Mouse (Mus musculus) intestine, embryonic 16.5 days (tissue): Measurements from ENCODE around the gene Fosl1. TPM values are rescaled to one million over a fixed set of nuclear protein-coding genes. Genes with fewer than 3 reads are reported as not detected.
"Not testable (repeated sequence)": the region's sequence is repeated elsewhere in the genome, so short reads cannot be mapped to it uniquely, and the experiment has no call there.

Experiments
- ATAC-seq: fragments of 200-750 bp; cut with Nextera tagmentation; 2 replicates; pipeline ENCODE4 v1.8.0; 2017; ENCODE audit warnings: moderate TSS enrichment, moderate library complexity
- H3K27ac ChIP-seq: fragments of 300-500 bp; sonication (generic); 2 replicates; pipeline ENCODE4 v1.5.1; 2014; ENCODE audit warnings: mild to moderate bottlenecking, low read length
- H3K27me3 ChIP-seq: fragments of 300-500 bp; sonication (generic); replicated peaks from 2 replicates; pipeline ENCODE4 v1.6.1; 2014; ENCODE audit warnings: low read length, control low read depth, mixed read lengths; ENCODE audit not compliant: control insufficient read depth, insufficient read depth
- H3K36me3 ChIP-seq: fragments of 300-500 bp; sonication (generic); 2 replicates; pipeline ENCODE4 v1.6.1; 2014; ENCODE audit warnings: low read length, control low read depth; ENCODE audit not compliant: control insufficient read depth, insufficient read depth
- H3K4me1 ChIP-seq: fragments of 300-500 bp; sonication (generic); 2 replicates; pipeline ENCODE4 v1.6.1; 2014; ENCODE audit warnings: low read length, control low read depth, mixed read lengths; ENCODE audit not compliant: control insufficient read depth, insufficient read depth
- H3K4me2 ChIP-seq: fragments of 300-500 bp; sonication (generic); 2 replicates; pipeline ENCODE4 v1.6.1; 2014; ENCODE audit warnings: low read depth, low read length, control low read depth
- H3K4me3 ChIP-seq: fragments of 300-500 bp; sonication (generic); 2 replicates; pipeline ENCODE4 v1.5.1; 2014; ENCODE audit warnings: mild to moderate bottlenecking, low read length
- H3K9ac ChIP-seq: fragments of 300-500 bp; sonication (generic); 2 replicates; pipeline ENCODE4 v1.6.1; 2014; ENCODE audit warnings: low read depth, low read length
- H3K9me3 ChIP-seq: fragments of 300-500 bp; sonication (generic); 2 replicates; pipeline ENCODE4 v1.6.1; 2016; ENCODE audit warnings: low read length, control low read depth; ENCODE audit not compliant: control insufficient read depth
- WGBS: fragments of 180-500 bp; shearing (Covaris S2); extraction: QIAGEN DNeasy Blood & Tissue Kit; methylation state at CpG from one replicate; pipeline ENCODE4 v1.1.7; 2014; 5-methylcytosine and 5-hydroxymethylcytosine counted together
- polyA plus RNA-seq: library from polyadenylated mRNA; unstranded; fragments of >200 nt; fragmentation: Nextera tagmentation; extraction: Ambion mirVana; gene quantifications from 2 replicates; pipeline ENCODE4 v1.2.1, GENCODE M21; 2015

Gene Fosl1
- not detected in 2 replicates for polyA plus RNA-seq

DNA sequence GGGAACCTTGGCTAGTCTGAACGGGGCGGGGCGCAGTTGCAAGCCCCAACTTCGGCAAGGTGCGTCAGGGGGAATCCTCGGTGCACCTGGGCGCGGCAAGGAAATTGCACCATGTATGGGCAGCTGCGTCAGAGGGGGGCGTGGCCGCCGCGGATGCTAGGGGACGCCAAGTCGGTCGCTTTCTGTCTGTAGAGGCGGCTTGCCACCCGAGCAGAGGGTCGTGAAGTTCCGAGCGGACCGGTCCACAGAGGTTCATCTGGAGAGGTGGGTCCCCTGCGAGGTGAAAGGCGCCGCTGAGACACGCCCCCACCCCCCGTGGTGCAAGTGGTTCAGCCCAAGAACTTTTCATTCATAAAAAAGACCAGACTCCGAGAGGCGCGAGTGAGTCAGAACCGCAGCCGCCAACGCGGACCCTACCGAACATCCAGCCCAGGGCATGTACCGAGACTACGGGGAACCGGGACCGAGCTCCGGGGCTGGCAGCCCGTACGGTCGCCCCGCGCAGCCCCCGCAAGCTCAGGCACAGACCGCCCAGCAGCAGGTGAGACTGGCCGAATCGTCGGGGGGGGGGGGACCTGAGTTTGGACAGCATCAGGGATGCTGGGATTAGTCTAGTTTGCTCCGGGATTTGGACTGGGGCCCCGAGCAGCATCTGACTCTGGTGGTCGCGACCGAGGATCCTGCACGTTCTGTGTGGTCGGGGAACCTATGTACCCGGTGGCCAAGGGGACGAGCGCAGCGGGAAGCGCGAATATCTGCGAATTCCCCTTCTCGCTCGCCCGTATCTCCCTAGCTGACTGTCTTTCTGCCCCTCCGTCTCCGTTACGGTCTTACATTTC is at the start of gene Fosl1:
Fosl1 (plus strand) TSS at position 33 of the 839 bp plus-strand sequence.
- H3K9me3 ChIP-seq = no peaks in the 10 kb centered on the region
- H3K27me3 ChIP-seq = peaks cover 28% of the 10 kb centered on the region
- under 1% methylated on average over 70 of the region's 70 CpGs for WGBS
- H3K4me3 ChIP-seq = peak within 1 kb of the TSS; percentile 62
- H3K4me1 ChIP-seq = peaks cover 10% of the 10 kb centered on the region; the same call in 1 of the 2 replicates
- peak within 1 kb of the TSS; percentile 98 for H3K4me2 ChIP-seq
- peak within 1 kb of the TSS; percentile 57 for H3K9ac ChIP-seq
- no peaks in the 10 kb centered on the region for H3K36me3 ChIP-seq
- no peak within 1 kb of the TSS for H3K27ac ChIP-seq
- peak; percentile 78 for ATAC-seq

DNA sequence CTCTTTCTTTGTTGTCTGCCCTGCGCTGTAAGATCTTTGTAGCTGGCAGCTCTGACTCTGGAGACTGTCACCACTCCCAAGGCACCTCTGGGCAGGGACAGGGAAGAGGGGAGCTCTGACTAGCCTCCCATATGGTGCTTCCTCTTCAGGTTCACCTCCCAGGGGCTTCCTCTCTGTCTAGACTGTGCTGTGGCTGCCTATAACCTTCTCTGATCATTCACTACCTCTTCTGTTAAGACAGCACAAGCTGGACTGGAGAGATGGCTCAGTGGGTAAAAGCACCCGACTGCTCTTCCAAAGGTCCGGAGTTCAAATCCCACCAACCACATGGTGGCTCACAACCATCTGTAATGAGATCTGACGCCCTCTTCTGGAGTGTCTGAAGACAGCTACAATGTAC is 46.3 kb upstream of the Fosl1 start:
- H3K4me3 ChIP-seq, H3K9me3 ChIP-seq, H3K9ac ChIP-seq, H3K4me1 ChIP-seq, H3K36me3 ChIP-seq, ATAC-seq, H3K27me3 ChIP-seq, H3K4me2 ChIP-seq, H3K27ac ChIP-seq: not testable (repeated sequence)
- 76% methylated on average over 4 of the region's 4 CpGs for WGBS

DNA sequence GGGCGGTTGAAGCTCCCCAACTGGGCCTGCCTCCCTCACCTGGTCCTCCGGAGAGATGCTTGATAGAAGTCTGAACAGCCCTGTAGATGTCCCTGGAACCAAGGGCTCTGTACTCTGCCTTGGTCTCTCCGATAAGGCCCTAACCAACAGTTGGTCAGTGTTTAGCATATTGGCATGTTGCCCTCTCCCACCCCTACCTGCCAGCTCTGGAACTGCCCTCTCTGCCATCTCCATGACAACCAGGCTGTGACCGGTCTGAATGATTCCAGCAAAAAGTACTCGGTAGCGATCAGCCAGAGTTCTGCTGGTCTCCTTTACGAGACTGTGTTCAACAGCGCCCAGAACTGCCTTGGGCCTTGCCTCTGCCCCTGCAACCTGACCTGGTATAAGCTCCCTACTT is 45.1 kb upstream of the Fosl1 start, which contains the start of gene Tsga10ip:
Tsga10ip (minus strand) TSS at position 234 of the 400 bp plus-strand sequence.
- Histone ChIP-seq H3K4me2 (no peak within 1 kb of the TSS), H3K4me3 (no peak within 1 kb of the TSS), H3K4me1 (no peaks in the 10 kb centered on the region; the same call in 1 of the 2 replicates), H3K27me3 (no peaks in the 10 kb centered on the region), H3K36me3 (no peaks in the 10 kb centered on the region), H3K9me3 (no peaks in the 10 kb centered on the region), H3K27ac (no peak within 1 kb of the TSS), H3K9ac (no peak within 1 kb of the TSS)
- 73% methylated on average over 8 of the region's 8 CpGs for WGBS
- no peak for ATAC-seq

- H3K9ac ChIP-seq = peak overlapping the region; percentile 53; the same call in 1 of the 2 replicates
- H3K9me3 ChIP-seq = no peaks in the 10 kb centered on the region
- H3K4me1 ChIP-seq = peaks cover 3% of the 10 kb centered on the region; the same call in 1 of the 2 replicates
- ATAC-seq = no peak
- H3K36me3 ChIP-seq = no peaks in the 10 kb centered on the region
- 13% methylated on average over 7 of the region's 7 CpGs for WGBS
- no peaks in the 10 kb centered on the region for H3K27me3 ChIP-seq
- peak overlapping the region; percentile 35 for H3K4me3 ChIP-seq
- peak overlapping the region; percentile 40 for H3K4me2 ChIP-seq
- no peak overlapping the region for H3K27ac ChIP-seq
These were observed 41.4 kb upstream of the Fosl1 start for GRCm38 (mm10) chr19:5405924-5406323.

GRCm38 (mm10) chr19:5406531-5407126 is 40.7 kb upstream of the Fosl1 start:
- 11% methylated on average over 21 of the region's 25 CpGs for WGBS
- ATAC-seq = peak; percentile 90
- not testable (repeated sequence) for H3K4me1 ChIP-seq, H3K36me3 ChIP-seq, H3K27me3 ChIP-seq, H3K9me3 ChIP-seq
- peak overlapping the region; percentile 74 for H3K9ac ChIP-seq
- H3K27ac ChIP-seq = peak overlapping the region; percentile 86
- H3K4me3 ChIP-seq = peak overlapping the region; percentile 62
- H3K4me2 ChIP-seq = peak overlapping the region; percentile 63

DNA sequence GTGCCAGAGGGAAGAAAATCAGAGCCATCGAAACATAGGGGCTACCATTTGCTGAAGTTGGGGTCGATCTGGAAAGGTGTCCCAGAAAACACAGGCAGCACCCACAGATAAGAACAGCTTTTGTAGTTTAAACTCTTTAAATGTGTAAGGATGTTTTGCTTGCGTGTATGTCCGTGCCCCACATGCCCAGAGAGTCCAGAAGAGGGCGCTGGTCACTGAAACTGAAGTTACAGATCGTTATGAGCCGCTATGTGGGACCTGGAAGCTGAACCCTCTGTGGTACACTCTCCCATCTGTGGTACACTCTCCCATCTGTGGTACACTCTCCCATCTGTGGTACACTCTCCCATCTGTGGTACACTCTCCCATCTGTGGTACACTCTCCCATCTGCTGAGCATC is 40.2 kb upstream of the Fosl1 start:
- Histone ChIP-seq H3K4me1 (peaks cover 3% of the 10 kb centered on the region; the same call in 1 of the 2 replicates), H3K9me3 (no peaks in the 10 kb centered on the region), H3K4me2 (peak overlapping the region; percentile 63), H3K36me3 (no peaks in the 10 kb centered on the region), H3K27ac (peak overlapping the region; percentile 86), H3K27me3 (no peaks in the 10 kb centered on the region), H3K9ac (peak overlapping the region; percentile 74), H3K4me3 (peak overlapping the region; percentile 62)
- WGBS = 16% methylated on average over 7 of the region's 7 CpGs
- peak; percentile 54 for ATAC-seq

- WGBS = 85% methylated on average over 13 of the region's 13 CpGs
- no peak overlapping the region for H3K4me3 ChIP-seq
- no peaks in the 10 kb centered on the region for H3K27me3 ChIP-seq
- H3K36me3 ChIP-seq = no peaks in the 10 kb centered on the region
- H3K4me2 ChIP-seq = no peak overlapping the region
- no peak for ATAC-seq
- H3K9ac ChIP-seq = no peak overlapping the region; the same call in 1 of the 2 replicates
- H3K27ac ChIP-seq = no peak overlapping the region
- no peaks in the 10 kb centered on the region for H3K9me3 ChIP-seq
- H3K4me1 ChIP-seq = peaks cover 3% of the 10 kb centered on the region; the same call in 1 of the 2 replicates
These were observed 39.0 kb upstream of the Fosl1 start for GRCm38 (mm10) chr19:5408057-5409001.

- Histone ChIP-seq H3K36me3 (no peaks in the 10 kb centered on the region), H3K4me2 (no peak overlapping the region), H3K9me3 (no peaks in the 10 kb centered on the region), H3K4me1 (peaks cover 3% of the 10 kb centered on the region; the same call in 1 of the 2 replicates), H3K9ac (no peak overlapping the region), H3K27ac (no peak overlapping the region), H3K27me3 (no peaks in the 10 kb centered on the region), H3K4me3 (no peak overlapping the region)
- no peak for ATAC-seq
- WGBS = 71% methylated on average over 5 of the region's 5 CpGs
These were observed 38.3 kb upstream of the Fosl1 start for GRCm38 (mm10) chr19:5409068-5409467.
